Mouse (Mus musculus): ENCODE measurements at regions not wholly inside any gene's neighbourhood (a gene's known extent, or its start where the extent isn't known, plus 50 kb on each side); places are given as distances from the start of the nearest gene placed in this dataset.
A peak's percentile ranks its signal among the peaks of the same experiment; 100 is the strongest.

DNA sequence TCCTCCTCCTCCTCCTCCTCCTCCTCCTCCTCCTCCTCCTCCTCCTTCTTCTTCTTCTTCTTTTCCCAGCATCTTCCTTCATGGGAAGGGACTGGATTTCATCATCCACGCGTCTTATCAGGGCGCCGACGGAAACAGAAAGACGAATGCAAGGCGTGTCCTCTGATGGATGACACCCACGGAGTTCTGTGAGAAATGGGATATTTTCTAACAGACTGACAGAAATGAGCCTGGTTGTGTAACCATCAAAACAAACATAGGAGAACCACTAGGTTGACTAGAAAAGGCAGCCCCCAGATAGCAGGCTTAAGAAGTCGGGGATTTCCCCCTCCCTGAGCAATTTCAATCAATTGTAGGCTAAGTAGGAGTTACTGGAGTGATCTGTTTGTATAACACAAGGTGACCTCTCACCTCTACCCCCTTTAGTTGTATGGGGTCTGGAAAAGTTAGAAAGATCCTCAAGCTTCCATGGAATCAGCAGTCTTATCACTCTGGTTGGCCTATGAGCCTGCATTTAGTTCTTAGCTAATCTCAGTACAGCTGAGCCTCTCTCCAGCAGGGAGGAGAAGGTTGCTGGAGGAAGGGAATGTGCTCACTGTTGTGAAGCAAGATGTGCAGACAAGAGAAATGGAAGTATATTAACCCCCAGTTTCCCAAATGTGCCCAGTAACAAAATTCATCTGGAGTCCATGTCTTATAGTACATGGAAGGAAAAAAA, 260.0 kb upstream of the Lyplal1 start:
- no peak for DNase-seq (ENCODE audit: low spot score in 2 of 2)

DNA sequence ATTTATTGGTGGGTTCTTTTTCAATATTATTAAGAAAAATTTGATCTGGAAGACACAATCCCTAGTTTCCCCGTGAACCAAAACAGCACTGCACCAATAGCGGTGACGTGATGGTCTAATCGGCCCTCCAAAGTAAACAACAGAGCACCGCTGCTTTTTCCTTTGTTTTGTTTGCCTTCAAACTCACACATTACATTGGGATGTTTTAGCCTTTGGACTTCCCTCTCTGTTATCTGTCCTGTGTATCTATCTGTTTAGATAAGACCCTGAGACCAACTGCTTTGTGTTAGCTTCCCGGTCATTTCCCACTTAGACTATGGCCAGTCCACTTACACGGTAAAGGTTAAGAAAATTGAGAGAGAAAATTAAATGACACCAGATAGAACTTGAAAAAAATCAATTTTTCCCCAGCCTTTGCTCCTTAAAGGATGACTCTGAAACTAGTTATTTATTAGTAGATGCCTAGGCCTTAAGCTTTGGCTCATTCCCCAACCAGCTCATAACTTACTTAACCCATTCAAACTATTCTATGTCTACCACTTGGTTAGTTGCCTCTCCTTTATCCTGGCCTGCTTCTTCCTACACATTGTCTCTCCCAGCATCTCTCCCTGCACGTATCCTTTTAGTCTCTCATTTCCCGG, 257.0 kb upstream of the Lyplal1 start:
- DNase-seq (ENCODE audit: low spot score in 2 of 2), result no peak

DNA sequence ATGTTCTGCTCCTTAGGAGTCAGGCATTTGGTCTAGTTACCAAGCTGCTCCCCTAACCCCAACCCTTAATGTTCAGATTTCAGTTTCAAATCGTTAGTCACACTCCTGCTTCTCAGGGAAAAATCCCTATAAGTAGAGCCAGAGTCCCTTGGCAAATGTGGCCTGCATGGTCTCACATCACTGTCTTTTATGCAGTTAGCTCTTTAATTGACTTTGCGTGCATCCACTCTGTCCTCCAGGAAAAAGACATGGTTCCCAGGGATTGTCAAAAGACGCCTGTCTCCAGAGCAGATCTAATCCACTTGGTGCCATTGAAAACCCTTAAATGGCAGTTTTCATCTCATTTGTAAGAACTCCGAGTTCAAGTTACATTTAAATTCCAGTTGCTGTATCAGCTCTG, 256.3 kb upstream of the Lyplal1 start:
- no peak for DNase-seq (ENCODE audit: low spot score in 2 of 2)

DNA sequence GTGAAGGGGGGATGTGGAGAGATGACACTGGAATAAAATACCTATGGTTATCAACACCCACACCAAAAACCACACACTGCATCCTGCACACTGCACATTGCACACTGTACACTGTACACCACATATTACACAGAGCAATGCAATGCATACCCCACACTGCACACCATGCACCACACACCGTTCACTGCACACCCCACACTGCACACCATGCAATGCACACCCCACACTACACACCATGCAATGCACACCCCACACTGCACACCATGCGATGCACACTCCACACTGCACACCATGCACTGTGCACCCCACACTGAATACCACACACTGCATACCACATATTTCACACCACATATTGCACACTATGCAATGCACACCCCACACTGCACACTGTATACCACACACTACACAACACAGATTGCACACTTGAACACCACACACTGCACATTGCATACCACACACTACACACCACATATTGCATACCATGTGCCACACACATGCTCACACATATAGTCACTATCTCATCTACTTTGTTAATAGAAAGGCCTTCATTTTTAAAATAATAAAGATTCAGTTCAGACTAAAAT, 255.8 kb upstream of the Lyplal1 start:
- no peak for DNase-seq (ENCODE audit: low spot score in 2 of 2)

DNA sequence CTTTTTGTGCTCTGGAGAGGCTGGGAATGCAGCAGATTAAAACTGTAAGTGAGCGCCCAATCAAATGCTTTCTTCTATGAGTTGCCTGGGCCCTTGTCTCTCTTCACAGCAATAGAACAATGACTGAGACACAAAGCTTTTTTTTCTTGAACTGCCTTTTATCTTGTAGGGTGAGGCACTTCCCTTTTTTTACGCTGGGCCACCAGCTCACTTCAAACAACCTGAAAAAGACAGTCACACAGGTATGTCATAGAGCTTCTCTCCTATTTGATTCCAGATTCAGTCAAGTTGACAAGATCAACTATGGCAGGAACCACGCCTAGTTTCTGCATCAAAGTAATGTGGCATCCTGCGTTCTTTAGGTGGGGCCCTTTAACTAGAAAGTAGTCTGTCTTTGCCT, 246.2 kb upstream of the Lyplal1 start:
- no peak for DNase-seq (ENCODE audit: low spot score in 2 of 2)

DNA sequence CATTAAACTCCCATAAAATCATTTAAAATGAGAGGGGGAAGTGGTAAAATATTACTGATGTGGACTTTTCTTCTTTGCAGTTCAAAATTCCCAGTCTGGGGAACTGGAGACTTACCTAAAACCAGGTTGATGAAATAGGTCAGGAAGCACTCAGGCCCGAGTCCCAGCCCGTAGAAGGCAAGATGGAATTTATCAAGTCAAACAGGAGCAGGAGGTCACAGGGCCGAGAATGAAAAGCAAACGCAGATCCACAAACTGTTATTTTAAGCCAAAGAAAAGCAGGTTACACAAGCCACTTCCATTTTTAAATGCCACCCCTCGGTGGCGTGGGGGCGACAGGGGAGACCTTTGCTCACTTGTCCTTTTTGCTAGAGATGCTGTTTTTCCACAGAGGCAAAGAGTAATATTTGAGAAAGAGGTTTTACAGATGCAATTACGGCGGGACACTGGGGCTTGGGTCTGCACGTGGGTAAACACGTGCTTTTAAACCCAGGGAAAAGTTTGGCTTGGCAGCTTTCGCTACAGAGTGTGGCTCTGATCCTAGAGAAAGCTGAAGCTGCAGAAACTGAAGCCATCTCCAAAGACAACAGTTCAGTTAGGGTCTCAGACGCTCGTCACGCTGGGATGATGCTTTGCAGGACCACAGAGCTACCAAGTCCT, 241.0 kb upstream of the Lyplal1 start:
- peak in 1 of 2 experiments; percentile 29 for DNase-seq (ENCODE audit: low spot score in 2 of 2)

DNA sequence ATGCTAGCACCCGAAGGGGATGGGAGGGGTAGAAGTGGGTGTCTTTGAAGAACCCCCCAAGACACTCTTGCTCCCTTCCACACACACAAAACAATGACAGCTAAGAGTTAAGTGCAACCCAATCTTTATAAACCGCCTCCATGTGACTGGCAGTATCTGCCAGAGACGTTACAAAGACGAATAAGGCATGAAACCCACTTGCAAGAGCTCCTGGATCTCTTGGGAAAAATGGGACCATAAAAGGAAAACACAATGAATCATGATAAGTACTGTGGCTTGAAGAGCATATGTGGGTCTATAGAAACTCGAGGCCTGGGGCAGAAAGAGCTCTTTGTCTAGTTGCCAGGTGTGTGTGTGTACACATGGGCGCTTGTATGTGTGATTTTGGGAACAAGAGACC, 237.6 kb upstream of the Lyplal1 start:
- no peak for DNase-seq (ENCODE audit: low spot score in 2 of 2)

DNA sequence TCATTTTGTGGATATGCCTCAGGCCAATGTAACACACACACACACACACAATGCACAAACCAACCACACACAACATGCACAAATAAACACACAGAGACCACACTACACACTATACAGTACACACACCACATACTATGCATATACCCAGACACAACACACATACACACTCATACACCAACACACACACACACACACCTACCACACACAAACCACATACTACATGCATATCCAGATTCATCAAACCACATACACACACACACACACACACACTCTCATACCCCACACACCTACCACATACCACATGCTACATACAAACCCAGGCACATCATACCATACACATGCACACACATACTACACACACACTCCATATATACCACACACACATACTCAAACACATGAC, 237.0 kb upstream of the Lyplal1 start:
- no peak for DNase-seq (ENCODE audit: low spot score in 2 of 2)

DNA sequence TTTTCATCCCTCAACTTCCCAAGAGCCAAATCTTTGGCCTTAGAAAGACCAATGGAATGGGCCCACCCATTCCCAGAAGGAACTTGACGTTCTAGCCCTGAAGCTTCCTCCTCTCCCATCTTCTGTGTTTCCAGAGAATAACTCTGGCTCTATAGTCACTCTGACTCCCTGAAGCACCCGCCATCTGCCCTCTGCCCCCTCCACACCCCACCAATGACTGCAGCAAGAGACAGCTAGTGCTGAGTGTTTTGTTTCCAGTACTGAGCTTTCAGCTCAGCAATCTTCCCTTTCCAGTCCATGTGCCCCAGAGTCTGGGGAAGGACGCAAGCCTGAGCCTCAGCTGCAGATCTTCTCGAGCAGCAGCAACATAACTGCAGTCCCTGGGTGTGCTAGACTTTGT, 233.3 kb upstream of the Lyplal1 start:
- no peak for DNase-seq (ENCODE audit: low spot score in 2 of 2)

DNA sequence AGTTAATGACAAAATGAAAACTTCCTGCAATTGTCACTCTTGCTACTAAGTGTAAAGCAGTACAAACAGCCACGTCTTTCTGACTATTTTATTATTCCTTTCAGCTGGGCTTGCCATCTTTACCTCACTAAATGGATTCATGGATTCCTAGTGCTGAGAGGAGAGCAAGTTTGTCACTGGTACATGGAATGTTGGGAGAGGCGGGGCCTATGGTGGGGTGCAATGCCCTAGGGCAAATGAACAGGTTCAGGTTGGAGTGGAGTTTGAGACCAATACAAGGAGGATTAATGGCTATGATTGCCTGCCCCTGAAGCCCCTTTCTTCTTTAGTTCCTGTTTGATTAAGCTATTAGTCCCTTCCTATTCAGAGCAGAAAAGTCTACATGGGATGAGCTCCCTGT, 232.9 kb upstream of the Lyplal1 start:
- DNase-seq (ENCODE audit: low spot score in 2 of 2), result no peak

DNA sequence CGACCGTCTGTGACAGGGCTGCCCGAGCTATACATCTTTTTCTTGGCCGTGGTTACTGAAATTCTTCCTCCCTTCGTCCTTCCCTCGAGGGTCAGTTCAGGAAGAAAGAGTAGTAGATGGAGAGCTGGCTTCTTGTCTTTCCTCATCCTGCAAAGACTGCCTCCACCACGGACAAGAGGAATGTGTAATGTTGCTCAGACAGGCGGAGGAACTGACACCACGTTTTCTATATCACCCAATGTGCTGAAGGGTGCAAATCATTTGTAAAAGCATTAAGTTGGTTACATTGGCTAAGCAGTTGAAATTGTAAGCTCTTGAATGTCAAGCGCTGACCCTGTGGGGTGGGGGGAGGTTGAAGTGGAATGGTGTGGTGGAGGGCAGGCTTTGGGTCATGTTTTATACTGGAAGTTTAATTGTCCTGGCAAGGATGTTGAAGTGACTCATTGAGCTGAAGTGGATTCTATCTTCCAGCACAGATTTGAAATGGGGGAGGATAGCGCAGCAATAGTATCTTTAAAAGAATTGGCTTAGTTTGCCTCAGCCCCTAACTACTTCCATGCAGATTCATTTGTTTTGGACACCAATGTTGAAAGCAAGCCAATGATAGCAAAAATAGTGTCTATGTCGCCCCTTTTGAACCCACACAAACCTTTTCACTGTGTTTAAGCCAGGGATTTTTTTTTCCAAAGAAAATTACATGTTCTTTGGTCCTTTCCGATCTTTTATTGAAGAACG, 230.5 kb upstream of the Lyplal1 start:
- DNase-seq (ENCODE audit: low spot score in 2 of 2), result no peak

DNA sequence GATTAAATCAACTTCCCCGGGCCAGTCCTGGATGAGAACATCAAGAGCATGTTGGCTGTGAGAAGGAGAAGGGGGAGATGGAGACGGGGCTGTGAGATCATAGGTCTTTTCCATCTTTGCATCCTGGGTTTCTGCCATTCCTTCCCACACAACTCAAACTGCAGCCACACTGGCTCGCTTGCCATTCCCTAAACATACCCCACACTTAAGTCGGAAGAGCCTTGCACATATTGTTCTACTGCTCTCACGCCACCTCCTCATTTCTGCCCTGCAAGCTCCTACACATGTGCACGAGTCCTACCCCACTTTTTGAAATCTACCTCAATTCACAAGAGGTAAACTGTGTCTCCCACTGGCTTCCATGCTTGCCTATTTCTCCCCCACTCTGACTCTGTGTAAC, 228.3 kb upstream of the Lyplal1 start:
- no peak for DNase-seq (ENCODE audit: low spot score in 2 of 2)

DNA sequence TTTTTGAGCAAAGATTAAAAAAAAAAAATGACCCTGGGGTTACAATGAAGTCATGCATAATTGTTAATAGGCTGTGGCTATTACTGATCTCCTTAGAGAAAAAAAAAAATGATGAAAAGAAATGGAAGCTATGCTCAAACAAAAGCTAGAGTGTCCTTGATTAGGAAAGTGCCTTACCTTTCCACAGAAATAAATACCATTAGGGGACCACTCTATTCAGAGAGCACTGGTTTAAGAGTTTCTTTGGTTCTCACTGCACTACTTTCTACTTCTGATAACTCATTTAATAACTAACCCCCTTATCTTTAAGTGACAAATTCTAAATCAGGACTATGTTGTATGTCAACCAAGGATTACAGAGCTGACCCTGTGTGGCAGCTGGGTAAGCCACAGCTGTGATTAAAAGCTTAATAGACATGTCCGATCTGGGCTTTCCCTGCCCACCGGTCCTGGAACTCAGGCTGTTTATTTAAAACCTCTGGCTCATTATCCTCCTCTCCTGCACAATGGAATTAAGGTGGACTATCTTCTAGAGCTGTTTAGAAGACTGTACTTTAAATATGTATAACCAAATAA, 225.9 kb upstream of the Lyplal1 start:
- DNase-seq (ENCODE audit: low spot score in 2 of 2), result no peak

DNA sequence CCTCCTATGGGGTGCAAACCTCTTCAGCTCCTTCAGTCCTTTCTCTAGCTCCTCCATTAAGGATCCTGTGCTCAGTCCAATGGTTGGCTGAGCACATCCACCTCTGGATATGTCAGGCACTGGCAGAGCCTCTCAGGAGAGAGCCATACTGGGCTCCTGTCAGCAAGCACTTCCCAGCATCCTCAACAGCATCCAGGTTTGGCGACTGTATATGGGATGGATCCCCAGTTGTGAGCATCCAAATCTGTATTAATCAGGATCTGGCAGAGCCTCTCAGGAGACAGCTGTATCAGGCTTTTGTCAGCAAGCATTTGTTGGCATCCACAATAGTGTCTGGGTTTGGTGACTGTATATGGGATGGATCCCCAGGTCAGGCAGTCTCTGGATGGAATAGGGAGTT, 225.3 kb upstream of the Lyplal1 start:
- no peak for DNase-seq (ENCODE audit: low spot score in 2 of 2)

DNA sequence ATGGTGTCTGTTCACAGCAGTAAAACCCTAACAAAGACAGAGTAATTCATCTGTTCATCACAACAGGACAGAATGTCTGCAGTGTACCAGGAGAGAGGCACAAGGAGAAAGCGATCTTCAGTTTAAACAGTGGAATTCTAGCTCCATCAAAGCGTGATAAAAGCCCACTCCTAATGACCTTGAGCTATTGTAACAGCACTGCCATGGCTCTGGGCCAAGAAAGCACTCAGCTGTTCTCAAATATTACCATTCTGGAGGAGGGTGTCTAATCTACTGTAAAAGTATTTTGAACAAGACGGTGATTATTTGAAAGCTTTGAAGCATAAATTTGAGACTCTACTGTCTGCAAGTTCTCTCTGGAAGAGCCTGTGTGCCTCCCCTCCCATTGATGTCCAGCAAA, 224.8 kb upstream of the Lyplal1 start:
- DNase-seq (ENCODE audit: low spot score in 2 of 2), result no peak

DNA sequence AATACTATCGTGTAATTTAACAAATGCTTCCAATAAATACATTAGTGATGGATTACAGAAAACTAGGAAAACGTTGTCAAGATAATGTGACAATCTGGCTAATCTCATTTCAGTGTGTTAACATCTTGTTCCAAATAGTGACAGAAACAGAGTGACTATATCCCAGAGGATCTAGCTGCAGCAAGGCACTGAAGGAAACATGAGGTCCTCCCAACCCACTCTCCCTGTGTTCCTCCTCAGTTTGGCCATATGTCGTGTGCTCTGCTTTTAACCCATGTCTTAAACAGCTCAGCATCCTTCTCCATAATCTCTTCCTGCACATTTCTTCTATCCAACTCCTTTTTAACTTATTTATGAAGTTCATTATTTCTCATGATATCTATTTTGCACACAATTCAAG, 223.6 kb upstream of the Lyplal1 start:
- DNase-seq (ENCODE audit: low spot score in 2 of 2), result peak in 1 of 2 experiments; percentile 28

DNA sequence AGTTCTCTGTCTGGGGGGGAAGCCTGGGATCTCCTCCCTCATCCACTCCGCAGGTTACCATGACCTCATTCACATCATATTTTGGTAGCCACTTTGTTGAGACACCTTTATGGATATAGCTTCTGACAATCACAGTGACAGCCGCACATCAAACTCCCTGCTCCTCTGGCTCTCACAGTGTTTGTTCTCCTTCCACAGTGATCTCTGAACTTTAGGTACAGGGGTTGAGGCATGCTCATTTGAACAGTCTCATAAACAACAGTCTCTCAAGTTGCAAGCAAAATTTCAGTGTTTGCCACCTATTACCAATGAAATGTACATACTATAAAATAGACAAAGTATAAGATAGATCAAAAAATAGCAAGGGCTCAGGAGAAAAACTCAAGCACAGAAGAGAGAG, 200.2 kb upstream of the Lyplal1 start:
- DNase-seq (ENCODE audit: low spot score in 2 of 2), result no peak

DNA sequence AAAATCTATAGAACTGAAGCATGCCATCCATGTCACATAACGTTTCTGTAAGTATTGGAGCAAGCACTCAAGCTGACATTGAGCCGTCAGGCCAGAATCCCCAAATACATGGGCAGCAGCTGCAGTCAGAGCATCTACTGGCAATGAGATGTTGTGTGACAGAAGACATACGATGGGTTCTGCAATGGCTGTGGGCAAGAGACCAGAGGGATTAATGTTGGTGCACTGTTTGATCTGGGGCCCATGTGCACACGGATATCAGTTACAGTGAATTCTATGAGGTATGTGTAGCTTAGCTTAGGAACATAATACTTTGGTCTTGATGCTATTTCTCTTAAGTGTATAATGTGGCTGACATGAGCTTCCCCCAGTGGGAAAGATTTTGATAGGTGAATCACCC, 197.1 kb upstream of the Lyplal1 start:
- no peak for DNase-seq (ENCODE audit: low spot score in 2 of 2)

DNA sequence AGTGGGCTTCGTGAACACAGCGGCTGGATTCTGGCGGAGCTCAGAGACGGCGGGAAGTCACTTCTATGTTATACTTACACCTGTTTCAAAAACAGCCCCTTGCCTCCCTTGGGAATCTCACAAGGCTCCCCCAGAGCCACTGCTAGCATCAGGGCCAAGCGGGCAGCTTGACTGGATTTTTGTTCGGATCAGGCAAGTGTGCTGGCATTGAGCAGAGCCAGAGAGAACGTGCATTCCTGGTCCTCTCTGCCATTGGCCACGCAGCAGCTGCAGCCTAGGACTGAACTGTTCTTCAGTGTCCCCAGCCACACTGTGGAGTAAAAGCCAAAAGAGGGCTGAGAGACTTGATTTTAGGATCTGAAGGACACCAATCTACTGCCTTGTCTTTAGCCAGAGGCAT, 195.6 kb upstream of the Lyplal1 start:
- no peak for DNase-seq (ENCODE audit: low spot score in 2 of 2)

DNA sequence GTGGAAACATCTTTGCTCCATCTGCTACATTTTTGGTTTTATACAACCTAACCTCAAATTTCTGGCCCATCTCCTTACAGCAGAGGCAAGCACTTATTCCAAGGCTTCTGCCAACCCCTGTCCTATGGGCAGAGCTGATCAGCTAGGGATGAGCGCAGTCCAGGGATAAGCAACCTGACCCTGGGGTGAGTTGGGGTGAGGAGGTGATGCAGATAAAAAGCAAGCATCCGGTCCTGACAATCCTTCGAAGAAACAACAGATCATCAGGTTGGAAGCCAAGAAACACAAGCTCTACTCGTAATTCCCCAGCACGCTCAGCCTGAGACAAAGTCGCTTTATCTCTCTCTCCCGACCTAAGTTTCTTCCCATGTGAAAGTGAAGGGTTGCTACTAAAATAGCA, 194.9 kb upstream of the Lyplal1 start:
- no peak for DNase-seq (ENCODE audit: low spot score in 2 of 2)

DNA sequence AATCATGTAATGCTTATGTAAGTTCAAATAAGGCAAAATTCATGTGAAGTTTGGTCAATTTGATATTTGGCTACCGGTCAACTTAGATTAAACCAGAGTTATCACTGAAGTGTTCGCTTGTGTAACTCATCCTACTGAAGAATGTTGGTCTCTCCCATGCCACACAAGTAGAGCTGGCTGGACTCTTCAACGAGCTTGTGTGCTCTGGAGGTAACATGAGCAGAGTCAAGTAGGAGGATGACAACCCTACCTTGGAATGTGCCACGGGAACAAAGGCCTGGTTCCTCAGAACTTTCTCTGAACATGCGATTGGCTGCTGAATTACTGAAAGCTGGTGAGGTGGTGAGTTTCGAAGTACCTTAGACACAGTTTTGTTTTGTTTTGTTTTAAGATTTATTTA, 190.5 kb upstream of the Lyplal1 start:
- no peak for DNase-seq (ENCODE audit: low spot score in 2 of 2)

DNA sequence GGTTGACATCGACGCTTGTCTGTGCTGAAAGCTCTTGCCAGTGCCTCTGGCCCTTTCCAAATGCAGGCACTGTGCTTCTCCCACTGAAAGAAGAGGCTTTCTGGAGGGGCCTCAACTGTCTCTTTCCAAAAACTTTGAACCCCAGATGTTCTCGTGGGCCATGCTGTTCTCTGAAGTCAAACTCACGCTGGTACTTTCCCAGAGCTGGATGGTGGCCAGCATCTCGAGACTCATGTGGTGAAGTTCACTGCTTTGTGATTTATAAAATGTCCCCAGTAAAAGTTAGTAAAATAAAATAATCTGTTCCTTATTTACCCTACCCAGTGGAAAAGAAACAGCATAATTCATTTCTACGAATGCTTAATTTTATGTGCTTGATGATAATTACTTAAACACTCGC, 180.4 kb upstream of the Lyplal1 start:
- no peak for DNase-seq (ENCODE audit: low spot score in 2 of 2)

Measured in right cerebral cortex, postnatal 10 days (tissue).